Mouse (Mus musculus) midbrain, embryonic 10.5 days (tissue): ENCODE data around the gene Lamc2. TPM values are rescaled to one million over a fixed set of nuclear protein-coding genes. Genes with fewer than 3 reads are reported as not detected.

Source experiments
- DNase-seq: peaks from one replicate; pipeline ENCODE4 v3.0.0-alpha.2; 2017; ENCODE audit warnings: low spot score
- H3K27ac ChIP-seq: fragments of 300-500 bp; sonication (generic); replicated peaks from 2 replicates; pipeline ENCODE4 v1.5.1; 2016; ENCODE audit warnings: mild to moderate bottlenecking
- H3K27me3 ChIP-seq: fragments of 300-500 bp; sonication (generic); 2 replicates; pipeline ENCODE4 v1.6.1; 2016; ENCODE audit warnings: low read depth, mild to moderate bottlenecking; ENCODE audit not compliant: poor library complexity, severe bottlenecking
- H3K36me3 ChIP-seq: fragments of 300-500 bp; sonication (generic); 2 replicates; pipeline ENCODE4 v1.6.1; 2016; ENCODE audit warnings: mild to moderate bottlenecking, moderate library complexity
- H3K4me1 ChIP-seq: fragments of 300-500 bp; sonication (generic); 2 replicates; pipeline ENCODE4 v1.6.1; 2016
- H3K4me3 ChIP-seq: fragments of 300-500 bp; sonication (generic); 2 replicates; pipeline ENCODE4 v1.5.1; 2016; ENCODE audit warnings: mild to moderate bottlenecking, moderate library complexity
- H3K9me3 ChIP-seq: fragments of 300-500 bp; sonication (generic); replicated peaks from 2 replicates; pipeline ENCODE4 v1.6.1; 2016; ENCODE audit warnings: mild to moderate bottlenecking
- WGBS: fragments of 180-500 bp; shearing (Covaris S2); methylation state at CpG from one replicate; pipeline ENCODE4 v1.1.7; 2016; 5-methylcytosine and 5-hydroxymethylcytosine counted together
- polyA plus RNA-seq: library from polyadenylated mRNA; unstranded; fragments of >200 nt; fragmentation: Nextera tagmentation; extraction: Ambion mirVana; gene quantifications from 2 replicates; pipeline ENCODE4 v1.2.1, GENCODE M21; 2016

Lamc2 gene
- polyA plus RNA-seq: 0.40 and 1.1 TPM in 2 replicates

- H3K4me1 ChIP-seq: peaks cover 15% of the 10 kb centered on the region
- H3K4me3 ChIP-seq: peak within 1 kb of the TSS; percentile 62
- 3% methylated on average over 46 of the region's 46 CpGs for WGBS
- H3K27ac ChIP-seq: peak within 1 kb of the TSS; percentile 63; the same call in 1 of the 2 replicates
- H3K27me3 ChIP-seq: peaks cover 66% of the 10 kb centered on the region
- peak; percentile 45 for DNase-seq
- no peaks in the 10 kb centered on the region for H3K36me3 ChIP-seq
- no peaks in the 10 kb centered on the region for H3K9me3 ChIP-seq
Observed at GRCm38 (mm10) chr1:153185828-153186803, at the start of gene Lamc2. TSS of gene Lamc2 (minus strand) at chr1:153186447.

- peaks cover 76% of the 10 kb centered on the region for H3K36me3 ChIP-seq
- no peak overlapping the region for H3K27ac ChIP-seq
- 90% methylated on average over 4 of the region's 4 CpGs for WGBS
- no peaks in the 10 kb centered on the region for H3K9me3 ChIP-seq
- H3K4me3 ChIP-seq: no peak overlapping the region
- DNase-seq: no peak
- H3K27me3 ChIP-seq: no peaks in the 10 kb centered on the region
- no peaks in the 10 kb centered on the region for H3K4me1 ChIP-seq
Observed at GRCm38 (mm10) chr1:153235576-153235975, 49.3 kb upstream of the Lamc2 start.

- no peak overlapping the region for H3K4me3 ChIP-seq
- H3K9me3 ChIP-seq: no peaks in the 10 kb centered on the region
- H3K4me1 ChIP-seq: no peaks in the 10 kb centered on the region
- H3K27me3 ChIP-seq: no peaks in the 10 kb centered on the region
- H3K36me3 ChIP-seq: peaks cover 90% of the 10 kb centered on the region
- no peak for DNase-seq
- no peak overlapping the region for H3K27ac ChIP-seq
- WGBS: 96% methylated on average over 9 of the region's 9 CpGs
Observed at GRCm38 (mm10) chr1:153231681-153232080, 45.4 kb upstream of the Lamc2 start.

DNA sequence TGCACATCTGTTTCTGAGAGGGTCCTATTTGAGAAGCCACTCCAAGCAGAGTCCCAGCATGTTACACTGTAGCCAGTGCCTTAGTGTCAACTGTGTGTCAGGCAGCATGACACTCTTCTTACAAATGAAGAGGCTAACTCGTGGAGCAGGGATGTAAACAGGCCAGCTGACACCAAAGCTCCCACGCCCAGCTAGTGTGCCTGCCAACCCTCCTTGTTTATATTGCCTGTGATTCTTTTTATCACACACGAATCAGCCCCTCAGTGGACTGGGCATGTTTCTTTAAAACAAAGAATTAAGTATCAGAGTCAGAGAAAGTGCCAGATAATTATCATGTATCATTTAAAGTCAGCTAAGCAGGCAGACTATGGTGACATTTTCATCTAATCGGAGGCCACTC, 41.7 kb upstream of the Lamc2 start:
- H3K4me3 ChIP-seq: no peak overlapping the region
- no peak overlapping the region for H3K27ac ChIP-seq
- no peaks in the 10 kb centered on the region for H3K9me3 ChIP-seq
- DNase-seq: no peak
- H3K4me1 ChIP-seq: no peaks in the 10 kb centered on the region
- peaks cover 86% of the 10 kb centered on the region for H3K36me3 ChIP-seq
- WGBS: 86% methylated on average over 4 of the region's 4 CpGs
- H3K27me3 ChIP-seq: no peaks in the 10 kb centered on the region

DNA sequence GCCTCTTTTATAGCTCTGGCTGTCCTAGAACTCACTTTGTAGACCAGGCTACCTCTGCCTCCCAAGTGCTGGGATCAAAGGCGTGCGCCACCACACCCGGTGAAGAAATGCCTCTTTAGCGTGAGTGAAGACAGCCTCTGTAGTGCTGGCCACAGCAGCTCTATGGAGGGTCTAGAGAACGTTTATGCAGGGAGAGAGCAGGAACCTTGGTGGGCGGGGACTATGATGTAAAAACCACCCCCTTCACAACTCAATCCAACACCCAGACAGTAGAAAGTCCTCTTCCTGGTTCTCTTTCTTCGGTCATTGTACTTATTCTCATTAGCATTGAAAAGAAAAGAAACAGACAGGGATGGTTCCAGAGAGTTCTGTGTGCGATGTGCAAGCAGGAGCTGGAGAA, 40.8 kb upstream of the Lamc2 start:
- H3K4me3 ChIP-seq: no peak overlapping the region
- no peaks in the 10 kb centered on the region for H3K4me1 ChIP-seq
- DNase-seq: no peak
- 91% methylated on average over 8 of the region's 8 CpGs for WGBS
- no peaks in the 10 kb centered on the region for H3K27me3 ChIP-seq
- H3K9me3 ChIP-seq: no peaks in the 10 kb centered on the region
- H3K36me3 ChIP-seq: peaks cover 84% of the 10 kb centered on the region
- no peak overlapping the region for H3K27ac ChIP-seq

GRCm38 (mm10) chr1:153225786-153226725, 39.8 kb upstream of the Lamc2 start:
- no peaks in the 10 kb centered on the region for H3K27me3 ChIP-seq
- DNase-seq: no peak
- 94% methylated on average over 21 of the region's 21 CpGs for WGBS
- H3K36me3 ChIP-seq: peaks cover 84% of the 10 kb centered on the region
- H3K9me3 ChIP-seq: no peaks in the 10 kb centered on the region
- H3K4me3 ChIP-seq: no peak overlapping the region
- no peak overlapping the region for H3K27ac ChIP-seq
- H3K4me1 ChIP-seq: no peaks in the 10 kb centered on the region

DNA sequence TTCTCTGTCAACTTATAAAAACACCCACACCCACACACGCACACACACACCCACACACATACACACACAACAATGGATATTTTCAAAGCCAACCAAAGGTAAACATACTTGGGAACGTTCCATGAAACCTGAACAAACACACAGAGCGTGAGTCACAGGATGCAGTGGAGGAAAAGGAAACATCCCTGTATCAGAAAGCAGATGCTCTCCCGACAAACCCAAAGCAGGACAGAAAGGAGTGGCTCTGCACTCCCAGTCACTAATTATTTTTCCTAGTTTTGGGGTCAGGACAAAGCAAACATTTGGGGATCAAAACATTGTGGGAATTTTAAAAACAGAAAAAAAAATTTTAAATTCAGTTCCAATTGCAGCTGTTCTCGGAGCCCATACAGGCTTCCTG, 38.1 kb upstream of the Lamc2 start:
- 79% methylated on average over 5 of the region's 5 CpGs for whole genome bisulfite sequencing
- Histone ChIP-seq H3K27ac (no peak overlapping the region), H3K27me3 (no peaks in the 10 kb centered on the region), H3K36me3 (peaks cover 85% of the 10 kb centered on the region), H3K4me1 (peaks cover 4% of the 10 kb centered on the region; the same call in 1 of the 2 replicates), H3K9me3 (no peaks in the 10 kb centered on the region), H3K4me3 (no peak overlapping the region)
- no peak for DNase-seq

- no peak for DNase-seq
- Histone ChIP-seq H3K4me3 (no peak overlapping the region), H3K36me3 (peaks cover 49% of the 10 kb centered on the region), H3K9me3 (no peaks in the 10 kb centered on the region), H3K4me1 (peaks cover 19% of the 10 kb centered on the region), H3K27ac (no peak overlapping the region), H3K27me3 (no peaks in the 10 kb centered on the region)
- 64% methylated on average over 9 of the region's 9 CpGs for WGBS
Observed at GRCm38 (mm10) chr1:153219376-153219775, 33.1 kb upstream of the Lamc2 start.

- no peak for DNase-seq
- H3K27me3 ChIP-seq: no peaks in the 10 kb centered on the region
- H3K4me1 ChIP-seq: peaks cover 19% of the 10 kb centered on the region
- H3K36me3 ChIP-seq: peaks cover 28% of the 10 kb centered on the region
- WGBS: 84% methylated on average over 4 of the region's 4 CpGs
- H3K4me3 ChIP-seq: no peak overlapping the region
- H3K27ac ChIP-seq: peak overlapping the region; percentile 38; the same call in 1 of the 2 replicates
- H3K9me3 ChIP-seq: no peaks in the 10 kb centered on the region
Observed at GRCm38 (mm10) chr1:153216516-153216915, 30.3 kb upstream of the Lamc2 start.

GRCm38 (mm10) chr1:153215676-153216075, 29.4 kb upstream of the Lamc2 start:
- Histone ChIP-seq H3K9me3 (no peaks in the 10 kb centered on the region), H3K4me3 (no peak overlapping the region), H3K27me3 (no peaks in the 10 kb centered on the region), H3K36me3 (peaks cover 20% of the 10 kb centered on the region), H3K27ac (no peak overlapping the region), H3K4me1 (peaks cover 19% of the 10 kb centered on the region)
- 84% methylated on average over 5 of the region's 5 CpGs for WGBS
- no peak for DNase-seq

DNA sequence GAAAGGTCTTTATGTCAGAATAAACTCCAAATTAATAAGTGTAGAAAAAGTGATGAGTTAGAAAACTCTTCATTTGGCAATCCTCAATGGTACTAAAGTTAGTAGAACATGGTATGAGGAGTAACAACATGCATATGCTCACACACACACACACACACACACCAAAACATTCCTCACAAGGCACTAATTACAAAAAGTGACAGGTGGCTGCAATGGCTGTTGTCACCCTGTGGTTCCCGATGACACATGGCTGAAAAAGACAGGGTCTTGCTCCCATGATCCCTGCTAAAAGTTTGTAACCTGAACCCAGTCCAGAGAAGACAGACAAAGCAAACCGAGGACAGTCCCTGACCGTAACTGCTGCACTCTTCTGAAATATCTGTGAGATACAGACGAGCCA, 24.7 kb upstream of the Lamc2 start:
- Histone ChIP-seq H3K27me3 (no peaks in the 10 kb centered on the region), H3K27ac (no peak overlapping the region), H3K9me3 (no peaks in the 10 kb centered on the region), H3K36me3 (no peaks in the 10 kb centered on the region), H3K4me3 (no peak overlapping the region), H3K4me1 (no peaks in the 10 kb centered on the region)
- WGBS: 56% methylated on average over 4 of the region's 4 CpGs
- no peak for DNase-seq

- Histone ChIP-seq H3K27ac (no peak overlapping the region), H3K36me3 (no peaks in the 10 kb centered on the region), H3K4me3 (no peak overlapping the region), H3K9me3 (no peaks in the 10 kb centered on the region), H3K4me1 (no peaks in the 10 kb centered on the region), H3K27me3 (no peaks in the 10 kb centered on the region)
- WGBS: 88% methylated on average over 2 of the region's 2 CpGs
- no peak for DNase-seq
Observed at GRCm38 (mm10) chr1:153210198-153210597, 24.0 kb upstream of the Lamc2 start.
